Mouse (Mus musculus) mature B cell (primary cell): ENCODE data around the gene Eif4e2.

Experiments
- in situ Hi-C: fragments of 300-500 bp; cut with MboI; formaldehyde crosslinking; loops from 2 replicates; pipeline ENCODE4 v1.14.3; 2019

The Eif4e2 gene

DNA sequence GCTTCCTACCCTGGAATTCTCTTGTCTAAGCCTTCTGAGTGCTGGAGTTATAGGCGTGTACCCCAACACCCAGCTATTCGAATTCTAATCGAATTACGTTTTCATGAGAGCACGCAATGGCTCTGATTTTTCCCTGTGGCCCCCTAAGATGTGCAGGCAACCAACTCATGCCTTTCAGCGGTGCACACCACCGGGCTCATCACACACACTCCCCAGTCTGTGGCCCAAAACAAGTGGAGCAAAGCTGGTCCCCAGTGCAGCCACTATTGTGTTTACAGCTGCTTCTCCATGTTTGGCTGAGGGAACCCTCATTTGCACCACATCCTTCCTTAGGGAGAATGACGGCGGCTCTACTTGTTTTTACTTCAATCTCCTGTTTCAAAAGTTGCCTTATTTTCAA lies 49.5 kb downstream of the Eif4e2 start:
- in situ Hi-C loops = no loop called here

- in situ Hi-C loops = no loop called here
Observed at GRCm38 (mm10) chr1:87263796-87264133, 50.1 kb downstream of the Eif4e2 start.

- in situ Hi-C loops = no loop called here
Observed at GRCm38 (mm10) chr1:87264134-87265006, 50.7 kb downstream of the Eif4e2 start, which contains the start of gene Efhd1. Gene Efhd1, plus strand, starts transcription at chr1:87264363.

GRCm38 (mm10) chr1:87265200-87265599 lies 51.5 kb downstream of the Eif4e2 start:
- in situ Hi-C loops = no loop called here

DNA sequence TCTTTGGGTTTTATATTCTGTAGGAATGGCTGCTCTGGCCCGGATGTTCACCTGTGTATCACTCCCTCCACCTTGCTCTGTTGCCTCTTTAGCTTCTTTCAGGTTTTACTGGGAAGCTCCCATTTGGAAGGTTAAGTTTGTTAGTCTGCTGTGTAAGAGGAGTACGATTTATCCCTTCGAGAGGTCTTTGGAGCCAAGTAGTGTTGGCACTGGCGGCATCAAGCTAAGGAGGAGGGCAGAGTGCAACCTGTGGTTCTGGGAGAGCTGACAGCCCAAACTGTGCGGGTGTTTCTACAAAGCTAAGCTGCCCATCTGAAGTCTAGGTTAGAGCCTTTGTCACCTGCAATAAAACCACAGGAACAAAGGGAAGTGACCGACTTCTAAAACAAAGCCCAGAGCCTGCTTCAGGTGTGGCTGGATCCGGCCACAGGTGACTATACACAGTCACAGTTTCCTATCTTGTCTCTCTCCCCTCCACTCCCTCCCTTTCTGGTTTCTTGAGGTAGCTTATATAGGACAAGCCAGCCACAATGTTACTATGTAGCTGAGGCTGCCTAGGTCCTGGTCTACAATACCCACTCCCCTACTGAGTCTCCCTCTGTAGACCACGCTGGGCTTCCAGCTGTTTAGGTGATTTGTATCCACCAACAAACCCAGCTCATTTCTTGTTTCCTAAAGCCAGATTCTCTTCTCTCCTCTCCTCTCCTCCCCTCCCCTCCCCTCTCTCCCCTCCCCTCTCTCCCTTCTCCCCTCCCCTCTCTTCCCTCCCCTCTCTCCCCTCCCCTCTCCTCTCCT lies 52.8 kb downstream of the Eif4e2 start:
- in situ Hi-C loops = no loop called here

GRCm38 (mm10) chr1:87270204-87270603 lies 56.5 kb downstream of the Eif4e2 start:
- in situ Hi-C loops = no loop called here

DNA sequence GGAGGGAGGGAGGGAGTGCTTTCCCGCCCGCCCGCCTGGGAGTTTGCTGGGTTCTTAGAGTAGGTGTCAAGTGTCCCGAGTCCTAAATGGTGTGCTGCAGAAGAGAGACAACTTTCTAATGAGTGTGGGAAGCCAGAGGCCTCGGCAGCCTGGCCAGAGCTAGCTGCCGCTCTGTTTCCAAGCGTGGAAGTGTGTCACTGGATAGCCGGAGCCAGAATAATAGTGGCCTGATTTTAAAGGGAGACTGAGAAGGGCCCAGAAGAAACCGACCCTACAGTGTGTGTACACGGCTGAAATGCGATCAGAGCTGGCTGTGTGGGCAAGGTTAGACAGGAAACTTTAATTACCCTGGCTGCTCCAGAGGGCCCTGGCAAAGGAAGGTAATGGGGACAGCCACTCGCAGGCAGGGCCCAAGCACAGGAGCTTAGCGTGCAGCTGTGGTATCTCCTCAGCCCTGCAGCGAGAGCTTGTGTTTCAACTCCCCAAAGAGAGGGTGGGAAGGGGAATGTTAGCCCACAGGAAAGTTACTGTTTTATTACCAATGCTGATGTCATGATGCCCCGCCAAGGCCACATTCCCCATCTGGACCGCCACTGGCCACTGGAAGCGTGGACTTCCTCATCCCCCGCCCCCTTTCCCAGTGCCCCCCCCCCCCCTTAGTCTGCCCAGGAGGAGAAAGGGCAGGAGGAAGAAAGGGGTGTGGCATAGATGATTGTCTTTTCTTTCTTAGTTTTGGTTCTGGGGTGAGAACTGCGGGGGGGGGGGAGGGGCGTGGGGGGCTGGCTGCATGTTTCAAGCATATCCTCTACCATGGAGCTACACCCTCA lies 57.1 kb downstream of the Eif4e2 start:
- in situ Hi-C loops = no loop called here

DNA sequence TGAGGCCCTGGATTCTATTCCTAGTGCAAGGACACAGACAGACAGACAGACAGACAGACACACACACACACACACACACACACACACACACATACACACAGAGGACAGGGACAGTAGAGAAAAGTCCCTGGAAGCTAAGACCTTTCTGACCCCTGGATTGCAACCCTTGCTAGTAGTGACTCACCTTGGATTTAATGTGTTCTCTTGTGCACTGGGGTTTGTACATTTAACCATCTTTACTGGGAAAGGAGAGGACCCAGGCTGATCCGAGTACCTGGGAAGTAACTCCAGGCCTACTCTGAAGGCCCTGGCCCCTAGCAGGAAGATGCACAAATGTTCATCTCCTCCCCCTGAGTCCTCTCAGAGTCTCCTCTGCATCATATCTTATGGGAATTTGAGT lies 57.9 kb downstream of the Eif4e2 start:
- in situ Hi-C loops = no loop called here

DNA sequence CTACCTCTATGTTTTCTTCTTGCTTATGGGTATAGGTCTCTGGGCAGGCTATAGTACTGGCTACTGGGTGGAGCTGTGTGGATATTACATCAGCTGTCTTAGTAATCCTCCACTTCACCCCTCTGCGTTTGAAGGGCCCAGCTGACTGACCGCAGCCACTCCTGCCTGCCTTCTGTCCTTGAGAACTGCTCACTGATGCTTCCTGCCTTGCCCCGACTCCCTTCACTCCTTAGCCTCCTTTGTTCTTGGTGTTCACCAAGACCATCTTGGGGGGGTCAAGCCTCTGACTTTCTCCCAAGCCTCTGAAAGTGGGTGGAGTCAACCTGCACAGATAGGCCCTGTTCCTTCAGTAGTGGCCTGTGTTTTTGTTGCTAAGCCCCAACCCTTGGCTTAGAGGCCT lies 58.7 kb downstream of the Eif4e2 start:
- in situ Hi-C loops = no loop called here

GRCm38 (mm10) chr1:87273514-87273942 lies 59.8 kb downstream of the Eif4e2 start:
- in situ Hi-C loops = no loop called here

DNA sequence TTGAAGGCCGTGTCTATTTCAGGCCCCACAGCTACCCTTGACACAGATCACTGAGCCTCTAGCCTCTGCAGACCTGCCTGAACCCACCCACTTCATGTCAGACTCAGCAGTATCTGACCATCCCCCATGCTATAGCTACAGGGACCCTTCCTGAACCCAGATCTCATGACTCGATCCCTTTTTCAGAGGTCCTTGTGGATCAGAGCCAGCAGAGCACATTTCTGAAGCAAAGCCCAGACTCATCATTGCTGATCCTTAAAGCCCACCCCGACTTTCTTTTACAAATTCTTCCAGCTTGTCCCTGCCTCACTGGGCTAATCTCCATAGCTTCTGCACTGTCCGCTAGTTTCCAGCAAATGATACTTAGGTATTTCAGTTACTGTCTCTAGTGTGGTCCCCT lies 60.4 kb downstream of the Eif4e2 start:
- in situ Hi-C loops = no loop called here

DNA sequence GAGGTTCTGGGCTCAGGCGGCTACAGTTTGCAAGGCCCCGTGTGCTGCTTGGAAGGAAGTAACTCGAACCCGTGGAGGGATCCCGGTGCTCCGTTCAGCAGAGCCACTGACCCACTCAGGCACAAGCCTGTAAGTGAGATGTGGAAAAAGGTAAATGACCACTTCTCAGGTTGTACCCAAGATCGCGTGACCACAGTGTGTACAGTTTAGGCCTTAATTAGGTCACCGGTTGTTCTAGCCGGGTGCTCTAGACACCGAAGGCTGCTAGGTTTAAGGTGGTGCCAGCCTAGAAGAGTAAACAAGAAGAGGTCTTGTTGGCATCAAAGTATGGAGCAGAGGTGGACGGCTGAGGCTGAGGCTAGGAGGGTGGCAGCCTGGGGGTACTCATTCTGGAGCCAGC lies 61.4 kb downstream of the Eif4e2 start:
- in situ Hi-C loops = no loop called here

- in situ Hi-C loops = no loop called here
Observed at GRCm38 (mm10) chr1:87276056-87276455, 62.3 kb downstream of the Eif4e2 start.

DNA sequence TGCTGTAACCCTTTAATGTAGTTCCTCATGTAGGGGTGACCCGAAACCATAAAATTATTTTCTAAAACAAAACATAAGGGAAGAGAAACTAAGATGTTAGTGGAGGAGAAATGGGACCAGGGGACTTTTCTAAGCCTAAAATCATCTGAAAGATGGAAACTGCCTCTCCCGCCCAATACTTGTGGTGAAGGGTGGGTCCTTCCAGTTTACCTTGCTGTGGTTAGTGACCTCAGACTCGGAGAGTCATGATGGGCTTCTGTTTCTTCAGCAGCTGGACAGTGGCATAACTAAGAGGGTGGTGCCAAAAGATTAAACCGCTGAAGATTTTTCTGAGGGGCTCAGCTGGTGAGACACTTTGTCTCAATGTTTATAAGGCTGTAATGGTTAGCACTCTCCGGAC lies 66.6 kb downstream of the Eif4e2 start:
- in situ Hi-C loops = no loop called here

DNA sequence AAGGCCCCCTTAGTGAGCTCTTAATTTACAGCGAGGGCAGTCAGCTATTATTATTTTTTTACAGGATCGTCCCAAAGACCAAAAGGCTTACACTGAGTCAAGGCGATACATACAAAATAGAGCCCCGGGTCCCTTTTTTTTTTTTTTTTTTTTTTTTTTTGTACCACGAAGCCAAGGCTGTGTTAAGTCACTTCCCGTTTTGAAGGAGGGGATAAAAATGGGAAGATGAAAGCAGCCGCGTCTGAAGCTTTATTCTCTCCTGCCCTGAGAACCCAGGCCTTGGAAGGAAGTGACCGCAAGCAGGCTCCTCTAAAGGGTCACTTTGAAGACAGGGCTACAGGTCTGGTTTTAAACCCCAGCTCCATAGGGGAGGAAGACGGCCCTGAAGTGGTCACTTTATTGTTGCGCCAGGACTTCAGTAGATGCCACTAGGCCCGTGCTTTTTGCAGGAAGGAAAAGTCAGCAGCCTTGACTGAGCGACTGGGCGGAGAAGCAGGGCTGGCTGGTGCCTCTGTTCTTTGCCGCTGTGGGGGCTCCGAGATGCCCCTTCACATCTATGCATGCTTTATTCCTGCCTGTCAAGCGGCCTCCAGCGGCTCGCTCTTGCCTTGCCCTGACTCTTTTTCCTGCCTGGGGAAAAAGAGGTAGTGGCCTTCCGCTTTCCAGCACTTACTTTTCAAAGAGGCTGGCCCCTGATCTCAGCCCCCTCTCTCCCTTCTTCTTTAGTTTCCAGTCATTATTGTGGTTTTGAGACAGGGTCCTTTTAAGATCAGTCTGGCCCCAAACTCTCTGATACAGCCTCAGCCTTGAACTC lies 68.1 kb downstream of the Eif4e2 start:
- in situ Hi-C loops = no loop called here

DNA sequence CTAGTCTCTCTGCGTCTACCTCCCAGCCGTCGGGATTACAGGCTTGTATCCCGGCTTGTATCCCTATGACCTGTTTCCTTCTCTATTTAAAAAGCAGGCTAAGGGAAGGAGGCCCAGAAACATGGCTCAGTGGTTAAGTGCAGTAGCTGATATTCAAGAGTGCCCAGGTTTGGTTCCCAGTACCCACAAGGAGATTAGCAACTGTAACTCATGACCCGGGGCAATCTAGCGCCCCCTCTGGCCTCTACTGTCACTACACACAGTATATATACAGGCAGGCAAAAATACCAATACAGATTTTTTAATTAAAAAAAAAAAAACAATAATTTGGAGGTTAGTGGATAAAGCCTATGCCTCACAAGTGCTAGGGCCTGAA lies 68.7 kb downstream of the Eif4e2 start:
- in situ Hi-C loops = no loop called here

DNA sequence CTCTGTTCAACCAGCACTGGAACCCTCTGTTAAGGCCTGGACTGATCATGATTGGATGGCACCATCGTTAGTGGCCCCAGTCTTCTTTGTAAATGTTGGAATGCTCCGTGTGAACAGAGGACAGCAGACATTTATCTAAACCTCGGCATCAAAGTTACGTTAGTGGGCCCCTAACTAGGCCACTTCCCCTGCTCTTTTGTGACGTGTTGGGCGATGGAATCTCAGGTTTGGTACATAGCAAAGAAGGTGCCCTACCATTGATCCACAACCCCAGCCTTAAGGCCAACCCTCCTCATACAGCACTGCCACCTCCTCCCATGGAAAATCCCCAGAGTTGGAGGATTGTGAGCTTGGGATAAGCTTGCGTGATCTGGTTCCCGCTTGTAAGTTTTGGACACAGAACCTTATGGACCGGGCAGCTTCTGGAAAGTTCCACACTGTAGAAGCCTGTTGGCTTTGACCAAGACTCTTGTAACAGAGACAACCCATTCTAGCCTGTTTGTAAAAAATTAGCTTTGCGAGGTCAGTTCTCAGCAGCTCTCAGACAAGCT lies 69.8 kb downstream of the Eif4e2 start:
- in situ Hi-C loops = no loop called here

DNA sequence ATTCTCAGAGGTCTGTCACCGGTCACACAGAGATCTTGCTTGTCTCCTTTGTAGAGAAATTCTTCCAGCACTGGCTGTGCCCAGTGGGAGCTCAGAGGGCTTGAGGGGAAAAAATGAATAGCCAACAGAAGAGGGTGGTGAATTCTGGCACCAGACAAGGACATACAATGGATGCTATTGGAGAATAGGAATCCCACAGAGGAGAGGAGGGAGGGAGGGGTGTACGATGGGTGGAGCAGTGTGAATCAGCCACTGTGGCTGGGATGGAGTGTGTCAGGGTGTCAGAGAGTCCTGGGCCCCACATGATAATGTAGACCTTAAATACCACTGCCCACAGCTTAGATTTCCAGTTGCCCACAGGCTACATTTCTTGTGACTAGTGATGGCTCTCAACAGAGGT lies 73.4 kb downstream of the Eif4e2 start:
- in situ Hi-C loops = no loop called here
